Mouse (Mus musculus): Measurements from ENCODE around the gene Htt. TPM values are rescaled to one million over a fixed set of nuclear protein-coding genes. Genes with fewer than 3 reads are reported as not detected.
A peak's percentile ranks its signal among the peaks of the same experiment; 100 is the strongest.

Gene Htt
- total RNA-seq, 2 experiments from 2014 or later, result 73.0 to 85.5 TPM

DNA sequence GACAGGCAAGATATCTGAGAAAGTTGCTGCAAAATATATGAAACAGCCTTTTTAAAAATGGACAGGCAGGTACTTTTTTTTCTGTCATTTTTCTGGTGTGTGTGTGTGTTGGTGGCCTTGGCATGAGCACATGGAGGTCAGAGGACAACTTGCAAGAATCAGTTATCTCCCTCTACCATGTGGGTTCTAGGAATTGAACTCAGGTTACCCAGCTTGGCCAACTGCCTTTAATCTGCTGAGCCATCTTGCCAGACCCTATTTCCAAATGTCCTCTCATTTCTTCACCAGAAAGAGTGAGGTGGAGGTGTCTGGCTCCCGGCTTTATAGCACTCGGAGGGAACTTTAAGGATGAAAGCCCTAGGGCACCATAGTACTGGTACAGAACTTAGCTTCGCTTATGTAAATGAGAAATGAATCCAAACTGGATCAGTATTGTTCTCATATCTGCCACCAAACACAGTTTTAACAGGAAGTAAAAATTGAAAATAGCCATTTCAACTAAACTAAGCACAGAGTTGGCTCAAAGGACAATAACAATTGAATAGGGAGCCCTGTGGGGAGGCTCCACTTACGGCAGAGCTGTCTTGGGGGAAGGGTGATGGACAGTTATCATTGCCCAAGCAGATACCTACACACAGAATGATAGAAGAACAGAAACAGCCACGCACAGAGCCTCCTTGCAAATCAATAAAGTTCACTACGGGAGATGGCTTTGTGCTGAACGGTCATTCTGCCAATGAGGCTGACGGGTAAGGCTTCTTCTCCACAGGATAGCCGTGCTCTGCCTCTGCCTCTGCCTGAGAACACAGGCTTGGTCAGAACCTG is 168.8 kb downstream of the Htt start:
- no peak for DNase-seq (ENCODE audit: extremely low spot score in 1 of 2, low spot score in 1 of 2)

DNA sequence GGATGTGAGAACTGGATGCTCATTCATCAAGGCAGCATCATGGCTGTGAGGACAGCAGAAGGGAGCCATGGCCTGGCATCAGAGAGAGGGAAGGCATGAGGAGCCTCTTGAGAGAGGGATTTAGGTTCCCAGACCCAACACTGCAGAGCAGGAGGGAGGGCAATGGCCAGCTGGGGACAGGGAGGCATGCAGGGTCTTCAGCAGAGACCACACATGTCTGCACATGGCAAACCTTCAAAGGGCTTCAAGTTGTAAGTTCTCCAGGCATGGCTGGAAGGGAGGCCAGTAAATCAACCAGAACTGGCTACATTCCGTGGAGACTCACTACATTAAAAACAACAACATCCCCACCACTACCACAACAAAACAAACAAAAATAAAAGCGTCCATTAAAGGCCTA is 169.6 kb downstream of the Htt start:
- no peak for DNase-seq (ENCODE audit: extremely low spot score in 1 of 2, low spot score in 1 of 2)

DNA sequence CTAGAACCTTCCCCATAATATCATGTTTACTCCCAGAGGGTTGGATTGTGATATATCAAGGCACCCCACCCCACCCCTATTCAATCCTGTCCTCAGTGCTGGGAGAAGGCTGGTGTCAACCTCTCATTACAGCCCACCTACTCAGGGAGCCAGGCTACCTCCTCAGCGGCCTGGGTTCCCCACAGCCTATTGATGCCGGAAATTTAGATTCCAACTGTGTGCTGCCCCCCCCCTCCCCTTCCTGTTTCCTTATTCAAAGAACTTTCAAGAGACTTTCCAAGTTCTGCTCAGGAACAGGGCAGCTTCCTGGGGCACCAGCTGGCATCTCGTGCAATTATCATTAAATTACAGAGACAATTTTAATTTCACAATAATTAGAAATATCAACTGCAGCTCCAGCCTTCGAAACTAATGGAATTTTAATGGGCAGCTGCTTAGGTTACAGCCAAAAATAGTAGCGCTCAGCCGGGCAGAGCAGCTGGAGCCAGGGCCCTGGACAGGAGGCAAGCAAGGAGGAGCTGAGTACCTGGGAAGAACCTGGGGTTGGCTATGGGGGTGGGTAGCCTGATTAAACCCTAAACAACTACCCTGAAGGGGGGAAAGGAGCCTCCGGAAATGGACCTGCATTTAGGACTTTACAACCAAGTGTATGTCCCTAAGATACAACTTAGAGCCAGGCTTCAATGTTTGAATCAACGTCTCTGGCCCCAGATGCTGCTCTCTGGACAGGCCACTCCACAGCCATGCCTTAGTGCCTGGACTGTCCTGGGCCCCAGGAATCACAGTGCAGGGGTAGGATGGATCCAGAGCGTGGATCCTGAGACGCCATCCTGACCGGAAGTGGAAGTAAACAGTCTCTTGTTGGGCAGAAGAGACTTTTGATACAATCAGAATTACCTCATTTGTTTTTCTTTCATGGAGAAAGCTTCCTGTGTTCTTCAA is 170.2 kb downstream of the Htt start:
- no peak for DNase-seq (ENCODE audit: extremely low spot score in 1 of 2, low spot score in 1 of 2)

DNA sequence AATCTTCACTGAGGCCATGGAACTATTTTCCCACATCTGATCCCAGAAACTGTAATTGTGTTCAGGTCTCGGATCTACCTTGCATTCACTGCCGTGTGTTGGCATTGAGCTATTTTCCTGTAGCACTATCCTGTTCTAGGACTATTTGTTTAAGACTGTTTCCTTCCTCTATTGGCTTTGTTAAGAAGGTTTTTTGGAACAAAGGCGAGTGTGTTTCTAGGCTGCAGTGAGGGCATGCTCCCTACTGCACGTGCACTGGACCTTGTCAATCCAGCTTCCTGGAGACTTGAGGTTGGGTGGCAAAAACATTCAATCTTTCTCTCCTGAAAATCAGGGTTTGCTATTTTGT is 170.9 kb downstream of the Htt start:
- DNase-seq (ENCODE audit: extremely low spot score in 1 of 2, low spot score in 1 of 2), result no peak

DNA sequence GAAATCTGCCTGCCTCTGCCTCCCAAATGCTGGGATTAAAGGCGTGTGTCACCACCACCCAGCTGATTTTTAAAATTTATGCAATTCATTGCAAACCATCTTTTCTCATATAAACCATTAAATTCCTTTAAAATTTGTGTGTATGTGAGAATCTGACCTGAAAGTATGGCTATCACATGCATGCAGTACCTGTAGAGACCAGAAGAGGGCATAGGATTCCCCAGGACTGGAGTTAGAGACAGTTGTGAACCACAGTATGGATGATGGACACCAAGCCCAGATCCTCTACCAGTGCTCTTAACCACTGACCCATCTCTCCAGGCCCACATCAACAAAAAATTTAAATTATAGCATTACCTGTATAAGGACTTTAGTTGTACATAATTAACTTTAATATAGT is 171.9 kb downstream of the Htt start:
- no peak for DNase-seq (ENCODE audit: extremely low spot score in 1 of 2, low spot score in 1 of 2)

DNA sequence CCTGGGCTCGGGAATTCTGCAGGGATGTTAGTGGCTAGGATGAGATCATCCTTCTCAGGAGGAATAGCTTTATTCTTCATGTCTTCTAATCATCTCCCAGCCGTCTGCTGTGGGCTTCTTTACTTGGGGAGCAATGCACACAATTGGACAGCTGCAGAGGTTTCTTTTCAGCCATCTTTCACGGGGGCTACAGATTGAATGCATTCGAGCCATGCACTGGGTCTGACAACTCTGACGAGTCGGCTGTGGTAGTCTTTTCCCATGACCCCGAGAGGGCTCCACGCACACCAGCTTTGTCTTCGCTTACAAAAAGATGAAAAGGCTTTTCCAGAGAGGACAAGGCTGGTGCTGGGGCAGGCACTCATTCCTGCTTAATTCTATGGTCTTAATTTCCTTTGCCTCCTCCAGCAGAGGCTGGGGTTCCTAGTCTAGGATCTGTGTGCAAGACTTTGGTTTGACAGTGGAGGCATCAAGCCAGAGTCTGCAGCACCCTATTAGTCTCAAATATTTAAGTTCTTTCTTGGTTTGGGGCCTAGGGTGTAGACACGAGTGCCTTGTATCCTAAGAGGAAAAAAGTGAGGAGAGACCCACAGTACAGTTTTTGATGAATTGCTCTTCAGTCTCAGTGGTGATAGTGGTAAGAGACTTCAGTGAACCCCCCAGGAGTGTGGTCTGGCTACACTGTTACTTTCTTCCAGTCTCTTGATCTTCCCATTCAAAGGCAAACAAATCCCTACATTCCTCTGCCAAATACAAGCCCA is 180.3 kb downstream of the Htt start:
- no peak for DNase-seq (ENCODE audit: extremely low spot score in 1 of 2, low spot score in 1 of 2)

DNA sequence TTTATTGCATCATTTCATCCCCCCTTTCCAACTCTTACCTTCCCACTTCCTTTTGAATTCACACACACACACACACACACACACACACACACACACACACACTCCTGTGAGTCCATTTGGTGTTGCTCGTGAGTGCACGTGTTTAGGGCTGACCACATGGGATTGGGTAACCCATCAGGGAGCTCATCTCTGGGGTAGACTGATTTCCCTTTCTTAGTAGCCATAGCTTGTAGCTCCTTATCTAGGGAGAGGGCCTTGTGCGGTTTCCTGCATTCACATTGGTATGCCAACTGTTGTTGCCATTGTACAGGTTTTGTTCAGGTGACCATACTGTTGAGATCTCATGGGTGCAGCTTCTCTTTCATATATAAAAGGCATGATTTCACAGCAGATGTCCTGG is 181.9 kb downstream of the Htt start:
- DNase-seq (ENCODE audit: extremely low spot score in 1 of 2, low spot score in 1 of 2), result no peak

DNA sequence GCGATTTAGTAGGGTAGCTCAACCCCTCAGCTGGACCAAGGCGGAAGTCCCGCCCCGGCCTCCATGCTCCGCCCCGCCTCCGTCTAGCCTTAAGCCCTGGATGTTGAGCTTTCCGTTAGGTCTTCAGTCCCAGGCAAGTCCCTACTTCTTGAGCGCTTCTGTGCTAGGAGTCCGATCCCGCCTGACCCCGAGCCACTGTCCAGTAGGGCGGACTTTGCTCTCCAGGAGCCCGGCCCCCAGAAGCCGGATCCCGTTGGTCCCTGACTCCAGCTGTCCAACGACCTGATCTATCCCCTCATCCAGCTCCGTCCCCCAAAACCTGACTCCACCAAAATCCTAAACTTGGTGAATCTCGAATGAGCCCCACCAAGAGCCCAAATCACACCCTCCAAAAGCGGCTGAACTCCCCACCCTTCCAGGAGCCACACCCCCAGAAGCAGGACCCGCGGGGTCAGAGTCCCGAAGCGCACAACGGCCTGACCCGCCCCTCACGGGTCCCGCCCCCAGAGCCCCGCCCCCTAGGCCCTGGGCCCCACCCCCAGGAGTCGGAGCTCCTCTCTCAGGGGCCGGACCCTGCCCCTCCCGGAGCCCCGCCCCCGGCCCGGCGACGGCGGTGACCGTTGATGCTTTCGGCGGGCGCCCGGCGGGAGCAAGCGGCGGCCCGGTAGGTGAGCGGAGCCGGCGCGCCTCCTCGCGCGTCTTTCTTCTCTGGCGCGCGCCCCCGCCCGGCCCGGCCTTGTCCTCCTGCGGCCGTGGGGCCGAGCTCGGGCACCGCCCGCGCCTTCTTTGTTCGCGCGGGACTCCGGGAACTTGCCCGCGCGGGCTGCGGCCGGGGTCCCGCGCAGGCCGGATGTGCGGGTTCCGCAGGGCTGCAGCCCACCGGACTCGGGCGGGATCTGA is 187.6 kb downstream of the Htt start, which contains the start of gene Rgs12:
Rgs12 (plus strand) TSS at position 585 of the 900 bp plus-strand sequence.
- peak in 1 of 2 experiments; percentile 40 for DNase-seq (ENCODE audit: extremely low spot score in 1 of 2, low spot score in 1 of 2)

DNA sequence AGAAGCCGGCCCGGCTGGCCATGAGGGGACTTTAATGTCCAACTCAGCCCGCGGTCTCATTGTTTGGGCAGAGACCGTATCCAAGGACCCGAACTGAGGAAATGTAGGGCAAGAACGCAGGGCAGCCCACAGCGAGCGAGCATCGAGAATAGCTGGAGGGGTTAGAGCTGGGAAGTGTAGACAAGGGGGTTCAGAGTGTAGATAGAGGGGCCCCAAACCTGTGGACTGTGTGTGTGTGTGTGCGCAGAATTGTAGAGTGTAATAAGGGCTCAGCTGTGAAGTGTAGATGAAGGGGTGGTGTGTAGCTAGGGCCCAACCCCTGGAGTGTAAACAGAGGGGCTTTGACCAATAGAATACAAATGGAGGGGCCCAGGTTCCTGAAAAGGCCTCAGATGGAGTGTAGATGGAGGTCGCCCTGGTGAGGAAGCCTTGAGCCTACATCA is 188.2 kb downstream of the Htt start:
- DNase-seq (ENCODE audit: extremely low spot score in 1 of 2, low spot score in 1 of 2), result no peak

DNA sequence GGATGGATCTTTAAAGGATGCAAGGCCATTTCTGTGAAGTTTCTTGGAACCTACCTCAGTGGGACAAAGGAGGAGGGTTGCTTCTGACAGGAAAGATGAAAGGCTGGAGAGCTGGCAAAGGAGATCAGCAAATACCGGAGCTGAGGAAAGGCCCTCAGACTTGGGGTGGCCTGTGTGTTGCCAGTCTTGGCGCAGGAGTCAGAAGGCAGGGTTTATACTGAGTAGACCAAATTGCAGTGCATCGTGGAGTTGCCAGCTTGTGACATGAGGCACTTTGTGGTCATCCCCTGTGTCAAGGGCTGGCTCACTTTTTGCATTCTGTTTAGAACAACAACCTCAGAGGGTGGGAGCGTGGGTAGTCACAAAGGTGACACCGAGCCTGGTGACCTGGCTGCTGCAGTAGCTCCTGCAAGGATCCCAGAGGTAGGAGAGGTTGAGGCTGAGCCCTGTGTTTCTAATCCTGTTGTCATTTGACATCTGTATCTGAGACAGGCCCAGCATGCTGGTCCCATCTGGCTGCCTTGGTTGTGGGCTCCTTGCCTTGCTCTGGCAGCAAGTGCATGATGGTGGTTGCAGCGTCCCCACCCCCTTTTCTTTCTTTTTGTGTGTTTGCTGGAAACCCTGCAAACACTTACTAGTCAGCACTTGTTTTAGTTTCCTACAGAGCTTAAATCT is 189.1 kb downstream of the Htt start:
- DNase-seq (ENCODE audit: extremely low spot score in 1 of 2, low spot score in 1 of 2), result no peak

DNA sequence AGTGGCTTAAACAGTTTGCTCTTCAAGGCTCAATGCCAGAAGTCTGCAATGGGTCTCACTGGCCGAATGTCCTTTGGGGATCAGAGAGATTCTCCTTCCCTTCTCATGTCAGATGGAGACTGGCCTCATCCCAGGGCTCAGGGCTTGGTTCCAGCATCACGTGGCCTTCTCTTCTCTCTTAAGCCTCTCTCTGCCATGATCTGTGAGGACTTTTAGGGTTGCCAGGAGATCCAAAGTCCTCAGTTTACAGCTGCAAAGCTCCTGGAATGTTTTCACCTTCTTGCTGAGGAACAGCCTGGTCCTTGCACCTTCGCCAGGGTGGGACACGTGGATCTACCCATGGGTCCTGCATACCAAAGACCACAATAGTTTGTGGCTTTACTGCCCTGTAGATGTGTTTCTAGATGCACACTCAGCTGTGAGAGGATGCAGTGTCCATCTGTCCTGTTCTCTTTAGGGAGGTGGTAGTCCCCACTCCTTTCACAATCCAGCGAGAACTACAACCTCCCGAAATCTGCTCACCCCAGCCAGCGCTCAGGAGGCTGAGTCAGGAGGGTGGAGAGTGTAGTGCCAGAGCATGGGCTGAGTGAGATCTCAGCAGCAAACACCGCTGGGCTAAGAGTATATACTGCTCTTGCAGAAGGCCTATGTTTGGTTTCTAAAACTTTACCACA is 189.8 kb downstream of the Htt start:
- DNase-seq (ENCODE audit: extremely low spot score in 1 of 2, low spot score in 1 of 2), result peak in 1 of 2 experiments; percentile 29

DNA sequence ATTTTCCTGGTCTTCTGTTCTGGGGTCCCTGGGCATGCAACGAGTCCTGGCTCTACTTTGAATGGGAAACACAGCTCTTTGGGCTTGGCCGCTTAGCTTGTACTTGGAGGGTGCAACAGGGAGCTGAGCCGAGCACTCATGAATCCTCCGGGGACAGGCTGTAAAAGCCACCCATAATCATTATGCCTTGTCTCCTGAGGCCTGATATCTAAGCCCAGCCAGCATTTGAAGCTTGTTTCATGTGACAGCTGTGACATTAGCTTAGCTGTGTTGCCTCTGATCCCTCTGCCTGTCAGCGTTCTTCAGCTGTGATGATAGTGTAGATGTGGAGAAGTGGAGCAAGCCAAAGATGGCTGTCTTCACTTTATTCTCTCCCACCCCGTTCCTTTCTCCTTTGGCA is 193.0 kb downstream of the Htt start:
- no peak for DNase-seq (ENCODE audit: extremely low spot score in 1 of 2, low spot score in 1 of 2)

DNA sequence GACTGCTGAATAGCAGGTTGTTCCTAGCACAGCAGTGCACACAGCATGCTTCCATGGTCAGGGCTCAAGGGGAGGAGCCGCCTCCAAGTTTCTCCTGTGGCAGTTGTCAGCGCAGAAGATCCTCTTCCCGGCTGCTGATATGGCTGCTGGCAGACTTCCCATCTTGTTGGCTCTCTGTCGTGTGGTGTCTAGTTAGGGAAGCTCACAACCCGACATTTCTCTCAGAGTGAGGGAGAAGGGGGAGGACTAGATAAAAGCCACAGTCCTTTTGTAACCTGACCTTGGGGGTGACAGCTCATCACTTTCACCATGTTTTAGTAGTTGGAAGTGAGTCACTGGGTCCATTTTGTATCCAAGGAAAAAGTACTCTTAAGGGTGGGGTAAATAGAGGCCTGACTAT is 194.1 kb downstream of the Htt start:
- no peak for DNase-seq (ENCODE audit: extremely low spot score in 1 of 2, low spot score in 1 of 2)

DNA sequence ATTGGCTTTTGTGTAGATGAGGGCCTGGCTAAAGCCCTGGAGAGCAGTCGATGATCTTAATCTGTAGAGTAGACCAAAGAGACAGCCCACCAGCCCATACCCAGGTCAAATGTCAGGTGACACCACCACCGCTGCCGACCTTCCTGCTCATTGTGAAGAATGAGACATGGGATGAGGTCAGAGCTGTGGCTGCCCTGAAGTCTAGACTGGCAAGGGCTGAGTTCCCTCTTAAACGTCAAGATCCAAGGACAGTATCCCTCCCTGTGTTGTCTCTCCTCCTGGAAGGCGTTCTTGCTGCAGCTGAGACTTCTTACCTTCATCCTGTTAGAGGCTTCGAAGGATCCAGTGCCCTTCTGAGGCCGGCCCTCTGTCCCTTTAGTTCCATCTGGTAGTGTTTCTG is 194.6 kb downstream of the Htt start:
- no peak for DNase-seq (ENCODE audit: extremely low spot score in 1 of 2, low spot score in 1 of 2)

DNA sequence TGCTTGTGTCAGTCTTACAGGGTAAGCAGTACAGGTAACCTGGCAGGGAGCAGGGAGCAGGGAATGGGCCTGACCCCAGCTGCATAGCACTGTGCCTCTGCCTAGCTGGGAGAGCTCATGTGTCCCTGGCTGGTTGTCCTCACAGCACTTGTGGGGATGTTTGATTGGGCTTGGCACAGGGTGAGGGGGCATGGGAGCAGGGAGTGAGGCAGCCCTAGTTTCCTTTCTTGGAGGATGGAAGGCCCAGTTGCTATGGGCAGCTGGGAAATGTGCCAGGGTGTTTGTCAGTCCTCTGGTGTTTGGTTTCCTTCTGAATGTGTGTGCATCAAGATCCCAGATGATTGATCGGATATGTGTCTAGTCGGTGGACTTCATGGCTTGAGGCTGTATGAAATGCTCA is 195.5 kb downstream of the Htt start:
- peak in 1 of 2 experiments; percentile 20 for DNase-seq (ENCODE audit: extremely low spot score in 1 of 2, low spot score in 1 of 2)

DNA sequence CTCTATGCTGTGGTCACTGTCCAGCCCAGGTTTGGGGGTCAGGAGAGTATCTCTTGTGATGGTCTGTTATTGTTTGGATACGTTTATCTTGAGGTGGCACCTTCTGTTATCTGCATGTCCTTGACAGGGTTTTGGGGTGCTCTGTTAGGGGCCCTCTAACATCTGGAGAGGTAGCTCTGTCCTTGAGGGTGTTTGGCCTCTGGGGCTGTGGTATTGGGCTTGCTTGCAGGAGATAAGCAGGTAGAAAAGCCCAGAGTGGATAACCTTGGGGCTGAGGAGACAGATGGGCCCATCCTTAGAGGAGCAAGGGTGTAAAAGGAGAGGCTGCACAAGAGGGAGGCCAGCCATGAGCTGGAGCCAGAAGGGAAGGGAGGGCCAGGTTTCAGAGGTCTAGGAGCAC is 198.5 kb downstream of the Htt start:
- no peak for DNase-seq (ENCODE audit: extremely low spot score in 1 of 2, low spot score in 1 of 2)

All from layer of hippocampus, postnatal 25 days (tissue).